Mouse (Mus musculus) CD4-positive, CD25-positive, alpha-beta regulatory T cell, adult 2 months (primary cell): ENCODE data around the gene Alkbh3.

ENCODE experiments used
- DNase-seq: peaks from one replicate; pipeline ENCODE4 v3.0.0-alpha.2; 2012; ENCODE audit warnings: low read depth, low spot score

Gene Alkbh3

GRCm38 (mm10) chr2:94010335-94011291 lies at the start of gene Alkbh3:
TSS of gene Alkbh3 (minus strand) at chr2:94010807.
- peak; percentile 93 for DNase-seq

GRCm38 (mm10) chr2:94059459-94059858 lies 48.9 kb upstream of the Alkbh3 start:
- peak; percentile 8 for DNase-seq

- DNase-seq: peak; percentile 50
Measured at GRCm38 (mm10) chr2:94054813-94055212, 44.2 kb upstream of the Alkbh3 start.

- DNase-seq: no peak
Measured at GRCm38 (mm10) chr2:94051952-94052351, 41.3 kb upstream of the Alkbh3 start.

- no peak for DNase-seq
Measured at GRCm38 (mm10) chr2:94050901-94051300, 40.3 kb upstream of the Alkbh3 start.

GRCm38 (mm10) chr2:94049471-94050176 lies 39.0 kb upstream of the Alkbh3 start:
- DNase-seq: no peak

- no peak for DNase-seq
Measured at GRCm38 (mm10) chr2:94048733-94049470, 38.3 kb upstream of the Alkbh3 start.

- no peak for DNase-seq
Measured at GRCm38 (mm10) chr2:94048271-94048670, 37.7 kb upstream of the Alkbh3 start.

- DNase-seq: no peak
Measured at GRCm38 (mm10) chr2:94045411-94046090, 34.9 kb upstream of the Alkbh3 start.

- no peak for DNase-seq
Measured at GRCm38 (mm10) chr2:94044174-94044573, 33.6 kb upstream of the Alkbh3 start.

- DNase-seq: no peak
Measured at GRCm38 (mm10) chr2:94043662-94044061, 33.1 kb upstream of the Alkbh3 start.

- no peak for DNase-seq
Measured at GRCm38 (mm10) chr2:94042461-94042860, 31.9 kb upstream of the Alkbh3 start.

GRCm38 (mm10) chr2:94040391-94041125 lies 30.0 kb upstream of the Alkbh3 start:
- DNase-seq: peak; percentile 3

- peak; percentile 68 for DNase-seq
Measured at GRCm38 (mm10) chr2:94035428-94036331, 25.1 kb upstream of the Alkbh3 start.

GRCm38 (mm10) chr2:94030602-94031001 lies 20.0 kb upstream of the Alkbh3 start:
- DNase-seq: no peak

GRCm38 (mm10) chr2:94024637-94025036 lies 14.0 kb upstream of the Alkbh3 start:
- DNase-seq: no peak

GRCm38 (mm10) chr2:94002331-94002730 lies 8.3 kb downstream of the Alkbh3 start:
- peak; percentile 86 for DNase-seq

GRCm38 (mm10) chr2:94001918-94002317 lies 8.7 kb downstream of the Alkbh3 start:
- DNase-seq: no peak

- DNase-seq: no peak
Measured at GRCm38 (mm10) chr2:94001411-94001810, 9.2 kb downstream of the Alkbh3 start.

GRCm38 (mm10) chr2:93996254-93996653 lies 14.4 kb downstream of the Alkbh3 start, which contains the start of gene Gm27027:
TSS of gene Gm27027 (minus strand) at chr2:93996354.
- no peak for DNase-seq
